Mouse (Mus musculus): Measurements from ENCODE around the gene Tubb1. TPM values are rescaled to one million over a fixed set of nuclear protein-coding genes. Genes with fewer than 3 reads are reported as not detected.

The Tubb1 gene
- polyA plus RNA-seq (2017; shearing (Covaris generic)), result not detected

DNA sequence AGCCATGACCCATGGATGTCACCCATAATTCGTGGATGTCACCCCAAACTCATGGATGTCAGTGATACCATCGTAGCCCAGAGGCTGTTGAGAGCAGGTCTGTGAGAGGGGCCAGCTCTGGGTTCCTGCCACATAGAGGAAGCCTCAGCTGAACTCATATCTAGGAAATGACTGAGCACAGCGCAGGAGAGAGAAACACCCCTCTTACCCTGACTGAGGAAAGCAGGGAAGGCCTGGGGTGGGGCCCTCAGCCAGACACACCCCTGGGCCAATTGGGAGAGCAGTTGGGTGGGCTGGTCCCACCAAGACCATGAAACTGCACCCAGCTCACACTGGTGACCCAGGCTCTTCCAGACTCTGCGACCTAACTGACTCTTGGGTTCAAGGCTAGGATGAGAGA lies at the start of gene Tubb1:
Gene Tubb1 (plus strand): TSS at position 343 of the 400 bp plus-strand sequence.

DNA sequence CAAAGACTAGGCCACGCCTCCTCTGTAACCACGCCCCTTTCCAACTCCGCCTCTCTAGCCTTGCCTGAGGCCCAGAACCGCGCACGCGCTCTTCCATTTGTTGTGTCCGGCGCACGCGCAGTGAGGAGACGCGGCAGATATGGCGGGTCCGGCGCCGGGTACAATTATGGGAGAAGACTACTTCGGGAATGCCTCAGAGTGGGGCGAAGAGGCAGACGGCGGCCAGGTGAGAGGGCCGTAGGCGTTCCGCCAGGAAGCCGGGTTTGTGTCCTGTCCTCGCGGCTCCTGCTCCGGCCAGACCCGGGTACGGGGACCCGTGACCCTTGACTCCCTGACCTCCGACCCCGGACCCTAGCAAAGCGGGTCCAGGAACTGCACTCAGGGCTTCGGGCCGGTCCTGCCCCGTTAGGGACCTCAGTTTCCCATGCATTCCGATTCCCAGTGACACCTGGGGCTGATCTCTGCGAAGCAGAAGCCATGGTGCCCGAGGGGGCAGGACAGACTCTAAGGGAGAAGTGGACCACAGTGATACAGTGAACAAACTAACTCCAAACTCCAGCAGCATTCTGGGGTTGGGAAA lies 34.7 kb upstream of the Tubb1 start, which contains the start of gene Nelfcd:
Gene Nelfcd (plus strand): TSS at position 74 of the 580 bp plus-strand sequence.

DNA sequence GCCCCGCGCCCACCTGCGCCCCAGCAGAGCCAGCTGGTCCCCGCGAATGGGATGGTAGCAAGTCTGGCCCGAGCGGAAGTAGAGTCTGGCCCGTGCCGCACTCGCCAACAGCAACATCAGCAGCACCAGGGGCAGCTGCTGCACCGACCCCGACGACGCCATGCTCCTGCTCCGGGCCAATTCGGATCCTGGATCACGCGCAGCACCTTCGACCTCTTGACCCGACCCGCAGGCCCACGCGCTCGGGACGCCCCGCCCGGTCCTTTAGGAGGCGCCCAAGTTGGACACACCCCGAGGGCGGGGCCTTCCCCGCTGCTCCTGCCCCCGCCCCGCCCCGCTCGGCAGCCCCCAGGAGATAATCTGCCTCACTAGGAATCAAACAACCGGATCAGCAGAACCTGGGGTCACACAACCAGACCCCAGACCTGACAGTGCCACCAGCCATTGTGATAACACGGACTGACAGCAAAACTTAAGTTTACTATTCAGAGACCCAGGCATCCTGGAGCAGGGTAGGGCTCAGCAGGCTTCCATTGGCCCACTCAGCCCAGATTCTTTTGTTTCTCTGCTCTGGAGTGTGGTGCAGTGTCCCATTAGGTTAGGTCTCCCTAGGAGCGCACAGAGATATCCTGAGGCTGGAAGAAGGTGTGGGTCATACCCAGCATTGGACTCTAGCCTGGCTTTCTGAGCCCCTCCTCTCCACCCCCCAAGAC lies 11.6 kb upstream of the Tubb1 start, which contains the start of gene Ctsz:
Gene Ctsz (minus strand): TSS at position 303 of the 713 bp plus-strand sequence.

DNA sequence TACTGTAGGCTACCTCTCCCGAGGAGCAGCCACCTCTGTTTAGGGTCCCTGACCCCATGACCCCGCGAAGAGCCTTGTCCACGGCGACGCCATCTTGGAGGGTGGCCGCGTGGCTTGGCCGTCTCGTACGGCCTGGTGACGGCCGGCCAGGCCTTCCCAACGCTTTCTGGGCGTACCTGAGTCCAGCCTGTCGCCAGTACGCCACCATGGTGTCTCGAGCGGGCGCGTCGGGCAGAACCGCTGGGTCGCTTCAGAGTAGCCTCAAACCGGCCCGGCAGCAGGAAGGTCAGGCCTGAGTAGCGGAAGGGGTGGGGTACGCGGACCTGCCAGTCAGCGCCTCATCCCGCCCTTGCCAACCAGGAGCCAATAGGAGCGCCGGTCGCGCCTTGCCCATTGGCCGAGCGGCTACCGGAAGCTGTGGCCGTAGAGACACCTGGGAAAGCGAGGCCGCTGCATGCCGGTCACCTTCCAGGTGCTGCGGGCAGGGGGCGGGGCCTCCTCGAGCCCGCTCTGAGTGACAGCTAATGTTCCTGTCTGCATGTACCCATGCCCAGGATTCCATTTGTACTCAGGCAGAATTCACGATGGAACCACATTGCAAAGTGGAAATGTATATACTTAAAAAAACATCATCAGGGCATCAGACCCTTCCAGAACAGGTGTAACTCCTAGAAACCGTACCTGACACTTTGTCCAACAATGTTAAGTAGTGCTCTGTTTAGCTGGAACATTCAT lies 13.5 kb downstream of the Tubb1 start, which contains the start of gene Atp5e:
Gene Atp5e (minus strand): TSS at position 317 of the 735 bp plus-strand sequence.

DNA sequence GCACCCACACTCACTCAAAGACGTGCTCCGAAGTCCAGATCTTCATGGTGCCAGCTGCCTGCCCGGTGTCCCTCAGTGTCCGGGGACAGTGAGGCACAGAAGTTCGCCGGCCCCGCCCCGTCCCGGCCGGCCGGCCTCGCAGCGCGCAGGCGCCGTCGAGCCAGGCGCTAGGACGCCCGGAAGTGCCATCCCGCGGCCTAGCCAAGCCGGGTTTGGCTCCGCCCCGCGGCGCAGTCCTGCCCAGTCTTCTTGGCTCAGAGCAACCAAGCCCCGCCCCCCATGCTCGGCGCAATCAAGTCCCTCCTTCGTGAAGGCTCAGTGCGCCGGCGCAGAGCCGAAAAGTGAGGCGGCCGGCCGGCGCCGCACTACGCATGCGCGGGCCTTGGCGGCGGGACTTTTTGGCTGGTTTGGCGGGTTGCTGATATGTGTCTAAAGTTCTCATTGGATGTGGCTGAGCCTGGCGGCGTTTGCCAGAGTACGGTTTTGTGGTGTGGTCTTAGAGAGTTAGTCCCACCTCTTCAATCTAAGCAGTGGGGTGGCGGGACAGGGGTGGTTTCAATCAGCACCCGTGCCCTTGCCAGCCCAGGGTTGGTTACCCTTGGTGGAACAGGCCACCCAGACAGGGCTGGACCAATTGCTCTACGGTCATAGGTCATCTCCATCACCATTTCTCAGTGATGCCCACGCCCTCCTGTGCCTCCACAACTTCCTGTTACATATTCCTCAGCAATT lies 22.5 kb downstream of the Tubb1 start, which contains the start of gene Prelid3b:
Gene Prelid3b (minus strand): TSS at position 264 of the 732 bp plus-strand sequence.

Other genes starting within 250 kb of the Tubb1 start
- gene Gnas, start 166.4 kb upstream of the Tubb1 start, polyA plus RNA-seq (2017; shearing (Covaris generic)), result 72.9 TPM
- not detected for gene Gm20721, start 104.0 kb upstream of the Tubb1 start, polyA plus RNA-seq (2017; shearing (Covaris generic))
- gene Nelfcd, start 34.9 kb upstream of the Tubb1 start, polyA plus RNA-seq (2017; shearing (Covaris generic)), result 78.0 TPM
- 144 TPM for gene Ctsz, start 11.7 kb upstream of the Tubb1 start, polyA plus RNA-seq (2017; shearing (Covaris generic))
- gene Atp5e, start 13.4 kb downstream of the Tubb1 start, polyA plus RNA-seq (2017; shearing (Covaris generic)), result 553 TPM
- gene Prelid3b, start 22.4 kb downstream of the Tubb1 start, polyA plus RNA-seq (2017; shearing (Covaris generic)), result 80.4 TPM
- gene Zfp831, start 192.8 kb downstream of the Tubb1 start, polyA plus RNA-seq (2017; shearing (Covaris generic)), result 16.1 TPM